Mouse (Mus musculus) liver, postnatal 0 days (tissue): ENCODE results near the gene Zmynd19. TPM values are rescaled to one million over a fixed set of nuclear protein-coding genes. Genes with fewer than 3 reads are reported as not detected.
A peak's percentile ranks its signal among the peaks of the same experiment; 100 is the strongest.
"Not testable (repeated sequence)": the region's sequence is repeated elsewhere in the genome, so short reads cannot be mapped to it uniquely, and the experiment has no call there.

ENCODE experiments used
- ATAC-seq: fragments of 200-750 bp; cut with Nextera tagmentation; 2 replicates; pipeline ENCODE4 v1.8.0; 2017; ENCODE audit warnings: mild to moderate bottlenecking, moderate library complexity
- DNase-seq: peaks from one replicate; pipeline ENCODE4 v3.0.0-alpha.2; 2016
- H3K27ac ChIP-seq: fragments of 300-500 bp; sonication (generic); 2 replicates; pipeline ENCODE4 v1.5.1; 2014; ENCODE audit warnings: antibody characterized with exemption, moderate library complexity, mild to moderate bottlenecking, low read depth
- H3K27me3 ChIP-seq: fragments of 300-500 bp; sonication (generic); 2 replicates; pipeline ENCODE4 v1.6.1; 2014; ENCODE audit warnings: low read length, control low read depth, mixed read lengths; ENCODE audit not compliant: insufficient read depth
- H3K36me3 ChIP-seq: fragments of 300-500 bp; sonication (generic); replicated peaks from 2 replicates; pipeline ENCODE4 v1.6.1; 2014; ENCODE audit warnings: mild to moderate bottlenecking, control low read depth, low read length, moderate library complexity, mixed read lengths; ENCODE audit not compliant: insufficient read depth
- H3K4me1 ChIP-seq: fragments of 300-500 bp; sonication (generic); 2 replicates; pipeline ENCODE4 v1.6.1; 2014; ENCODE audit warnings: antibody characterized with exemption, mild to moderate bottlenecking, control low read depth; ENCODE audit not compliant: insufficient read depth
- H3K4me2 ChIP-seq: fragments of 300-500 bp; sonication (generic); 2 replicates; pipeline ENCODE4 v1.6.1; 2014; ENCODE audit warnings: low read depth, mild to moderate bottlenecking, low read length, moderate library complexity, mixed read lengths
- H3K4me3 ChIP-seq: fragments of 300-500 bp; sonication (generic); 2 replicates; pipeline ENCODE4 v1.5.1; 2014; ENCODE audit warnings: low read depth, low read length
- H3K9ac ChIP-seq: fragments of 300-500 bp; sonication (generic); replicated peaks from 2 replicates; pipeline ENCODE4 v1.6.1; 2014; ENCODE audit warnings: mild to moderate bottlenecking, moderate library complexity
- H3K9me3 ChIP-seq: fragments of 300-500 bp; sonication (generic); 2 replicates; pipeline ENCODE4 v1.6.1; 2016; ENCODE audit warnings: mild to moderate bottlenecking, control low read depth, low read length, mixed read lengths
- CTCF ChIP-seq: sonication (generic); IDR thresholded peaks from 2 replicates; pipeline ENCODE4 v1.5.1; 2016; ENCODE audit warnings: antibody characterized with exemption, low read depth
- EP300 ChIP-seq: IDR thresholded peaks from 2 replicates; pipeline ENCODE4 v1.6.1; 2016; ENCODE audit warnings: antibody characterized with exemption, low read depth, mild to moderate bottlenecking
- WGBS: fragments of 180-500 bp; shearing (Covaris S2); extraction: QIAGEN DNeasy Blood & Tissue Kit; methylation state at CpG from one replicate; pipeline ENCODE4 v1.1.7; 2014; ENCODE audit not compliant: insufficient replicate concordance; 5-methylcytosine and 5-hydroxymethylcytosine counted together
- polyA plus RNA-seq: library from polyadenylated mRNA; unstranded; fragments of >200 nt; fragmentation: Nextera tagmentation; extraction: Ambion mirVana; gene quantifications from 2 replicates; pipeline ENCODE4 v1.2.1, GENCODE M21; 2015

Zmynd19 gene
- polyA plus RNA-seq, 1 experiment from 2014 or later: 6.5 TPM

DNA sequence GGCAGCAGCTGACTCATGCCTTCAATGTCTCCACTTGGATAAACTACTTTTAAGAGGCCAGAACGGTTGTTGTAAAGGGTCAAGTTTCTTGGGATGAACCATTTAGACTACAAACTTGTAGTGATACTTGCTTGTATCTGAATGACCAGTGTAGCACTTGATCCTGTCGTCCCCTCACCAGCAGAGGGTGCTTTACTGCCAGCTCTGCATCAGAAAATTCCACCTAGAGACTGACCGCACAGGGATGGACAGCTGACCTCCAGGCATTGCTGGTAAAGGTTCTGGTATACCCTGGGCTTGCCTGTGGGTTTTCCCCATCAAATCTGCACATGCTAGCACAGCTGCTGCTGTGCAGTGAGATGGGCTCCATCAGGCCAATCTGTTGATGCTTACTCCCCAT lies 11.3 kb downstream of the Zmynd19 start:
- peaks cover 9% of the 10 kb centered on the region for H3K4me1 ChIP-seq
- ATAC-seq (no peak), DNase-seq (peak; percentile 37)
- 48% methylated on average over 3 of the region's 3 CpGs for WGBS
- no peak overlapping the region for H3K4me2 ChIP-seq
- H3K36me3 ChIP-seq: peaks cover 22% of the 10 kb centered on the region
- no peak overlapping the region for H3K9ac ChIP-seq
- no peak overlapping the region for H3K4me3 ChIP-seq
- no peak overlapping the region for H3K27ac ChIP-seq
- TF ChIP-seq EP300 (no peak), CTCF (peak; percentile 68)
- H3K9me3 ChIP-seq: no peaks in the 10 kb centered on the region
- no peaks in the 10 kb centered on the region for H3K27me3 ChIP-seq

DNA sequence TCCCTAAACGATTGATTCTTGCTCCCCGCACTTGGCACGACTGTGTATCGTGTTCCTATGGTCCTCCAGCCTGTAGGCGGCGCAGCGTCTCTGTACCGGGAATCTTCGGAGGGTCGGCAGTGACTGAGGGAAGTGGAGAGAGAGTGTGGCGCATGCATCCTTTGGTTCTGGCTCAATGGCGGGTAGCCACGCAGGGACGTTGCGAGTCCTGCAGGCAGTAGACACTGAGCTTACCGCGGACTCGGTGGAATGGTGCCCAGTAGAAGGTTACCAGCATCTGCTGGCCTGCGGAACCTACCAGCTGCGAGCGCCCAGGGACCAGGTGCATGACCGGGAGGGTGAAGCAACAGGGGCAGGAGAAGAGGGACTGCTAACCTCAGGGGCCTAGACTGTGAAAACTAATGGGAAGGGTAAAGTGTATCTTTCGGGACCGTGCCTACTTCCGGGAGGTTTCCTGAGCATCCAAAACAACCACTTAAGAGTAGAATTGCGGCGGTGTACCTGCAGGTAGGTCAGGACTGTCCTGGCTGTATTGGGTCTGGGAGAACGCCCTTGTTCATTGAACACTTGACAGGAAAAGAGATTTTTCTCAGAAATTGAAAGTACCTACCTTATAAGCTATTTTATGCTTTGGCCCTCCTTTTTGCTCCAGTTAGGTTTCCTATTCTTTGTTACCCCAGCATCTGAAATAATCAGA lies 12.9 kb downstream of the Zmynd19 start, which contains the start of gene Dph7:
Gene Dph7 (plus strand): TSS at position 97 of the 697 bp plus-strand sequence.
- H3K4me3 ChIP-seq: peak within 1 kb of the TSS; percentile 67
- peak; percentile 90 for DNase-seq
- ATAC-seq: peak; percentile 92
- peaks cover 9% of the 10 kb centered on the region for H3K4me1 ChIP-seq
- no peak within 1 kb of the TSS for H3K27ac ChIP-seq
- peaks cover 23% of the 10 kb centered on the region for H3K36me3 ChIP-seq
- peak within 1 kb of the TSS; percentile 71 for H3K9ac ChIP-seq
- no peak for TF ChIP-seq EP300
- TF ChIP-seq CTCF: peak; percentile 98
- under 1% methylated on average over 28 of the region's 28 CpGs for WGBS
- no peaks in the 10 kb centered on the region for H3K9me3 ChIP-seq
- peak within 1 kb of the TSS; percentile 70 for H3K4me2 ChIP-seq
- H3K27me3 ChIP-seq: no peaks in the 10 kb centered on the region

DNA sequence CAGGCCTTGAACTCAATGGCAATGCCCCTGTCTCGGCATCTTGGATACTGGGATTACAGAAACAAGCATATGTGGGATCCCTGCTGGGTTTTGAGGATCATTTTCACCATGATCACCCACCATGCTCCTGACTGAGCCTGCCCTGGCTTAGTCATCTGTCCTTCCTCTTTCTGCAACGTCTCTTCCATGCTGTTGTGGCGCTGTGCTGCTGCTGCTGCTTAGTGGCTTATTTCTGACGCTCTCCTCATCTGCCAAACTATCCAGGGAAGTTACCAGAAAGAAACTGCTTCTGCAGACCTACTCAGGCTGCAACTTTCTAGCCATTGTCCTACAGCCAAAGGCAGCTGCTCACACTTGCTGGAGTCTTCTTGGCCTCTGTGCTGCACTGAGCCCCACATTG lies 20.8 kb downstream of the Zmynd19 start:
- H3K9ac ChIP-seq: no peak overlapping the region
- DNase-seq (no peak), ATAC-seq (no peak)
- TF ChIP-seq EP300 (no peak), CTCF (no peak)
- H3K36me3 ChIP-seq: peaks cover 46% of the 10 kb centered on the region
- no peak overlapping the region for H3K4me3 ChIP-seq
- H3K27me3 ChIP-seq: no peaks in the 10 kb centered on the region
- H3K4me2 ChIP-seq: no peak overlapping the region
- WGBS: 61% methylated on average over 4 of the region's 4 CpGs
- peaks cover 12% of the 10 kb centered on the region for H3K4me1 ChIP-seq
- no peak overlapping the region for H3K27ac ChIP-seq
- no peaks in the 10 kb centered on the region for H3K9me3 ChIP-seq

DNA sequence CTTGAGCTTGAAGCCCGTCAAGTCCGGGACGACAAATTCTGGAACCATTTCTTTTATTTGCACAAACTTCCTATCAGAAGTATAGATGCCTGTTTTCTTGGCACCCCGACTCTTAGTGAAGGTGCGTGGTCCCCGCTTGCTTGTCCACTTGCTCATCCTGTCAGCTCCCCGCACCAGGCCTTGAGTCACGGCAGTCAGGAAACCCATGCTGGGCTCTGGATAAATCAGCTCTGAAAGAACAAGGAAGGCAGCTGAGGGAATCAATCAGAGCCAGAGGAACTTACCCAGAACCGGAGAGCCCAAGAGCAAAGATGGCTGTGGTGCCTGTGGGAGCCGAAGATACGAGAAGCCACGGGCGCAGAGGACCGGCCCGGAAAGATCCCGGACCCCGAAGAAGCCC lies 24.9 kb downstream of the Zmynd19 start:
- DNase-seq, H3K9me3 ChIP-seq, H3K27me3 ChIP-seq: not testable (repeated sequence)
- Histone ChIP-seq H3K36me3 (peaks cover 31% of the 10 kb centered on the region), H3K4me2 (peak overlapping the region; percentile 98), H3K9ac (peak overlapping the region; percentile 83), H3K27ac (peak overlapping the region; percentile 95), H3K4me3 (peak overlapping the region; percentile 77), H3K4me1 (peaks cover 29% of the 10 kb centered on the region)
- 0% methylated on average over 17 of the region's 17 CpGs for WGBS
- peak; percentile 4 for ATAC-seq

DNA sequence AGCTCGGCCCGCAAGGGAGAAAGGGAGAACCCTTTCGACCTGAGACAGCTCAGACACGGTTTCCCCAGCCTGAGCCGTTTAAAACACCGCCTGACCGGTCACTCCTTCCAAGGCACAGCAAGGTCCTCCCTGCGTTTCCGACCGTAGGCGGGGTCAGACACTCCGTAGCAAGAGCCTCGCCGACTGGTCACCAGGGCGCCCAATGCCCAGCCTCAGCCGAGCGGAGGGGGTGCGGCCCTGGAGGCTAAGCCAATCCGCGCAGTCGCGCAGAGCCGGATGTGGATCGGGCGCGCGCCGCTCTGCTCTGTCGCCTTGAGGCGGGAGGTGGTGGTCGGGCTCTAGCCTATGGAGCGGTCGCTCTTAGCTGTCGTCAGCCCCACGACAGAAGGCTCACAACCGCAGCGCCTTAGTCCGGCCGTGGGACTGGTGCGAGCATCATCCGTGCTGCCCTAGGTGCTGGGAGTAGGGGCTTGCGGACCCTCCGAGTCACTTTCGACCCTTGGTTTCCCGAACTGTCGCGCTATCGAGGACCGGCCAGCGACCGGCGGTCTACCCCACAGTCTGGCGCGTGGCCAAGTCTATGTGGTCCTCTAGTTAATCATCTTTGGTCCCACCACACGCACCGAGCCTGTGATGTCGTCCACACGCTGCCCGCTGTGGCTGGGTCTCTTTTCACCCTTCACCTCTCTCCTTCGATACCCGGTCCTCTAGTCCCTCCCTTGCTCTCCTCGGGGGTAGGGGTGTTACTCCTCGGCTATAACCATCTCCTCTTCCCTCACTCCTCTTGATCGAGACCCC lies 25.5 kb downstream of the Zmynd19 start, which contains the start of gene Mrpl41:
Gene Mrpl41 (minus strand): TSS at position 193 of the 798 bp plus-strand sequence.
- Histone ChIP-seq H3K27ac (peak within 1 kb of the TSS; percentile 98), H3K36me3 (peaks cover 27% of the 10 kb centered on the region), H3K4me3 (peak within 1 kb of the TSS; percentile 77), H3K4me2 (peak within 1 kb of the TSS; percentile 98), H3K9me3 (no peaks in the 10 kb centered on the region), H3K4me1 (peaks cover 29% of the 10 kb centered on the region), H3K9ac (peak within 1 kb of the TSS; percentile 83), H3K27me3 (no peaks in the 10 kb centered on the region)
- under 1% methylated on average over 57 of the region's 64 CpGs for WGBS
- TF ChIP-seq CTCF: peak; percentile 14; the same call in 1 of the 2 replicates
- no peak for TF ChIP-seq EP300
- ATAC-seq (peak; percentile 93), DNase-seq (peak; percentile 98)

DNA sequence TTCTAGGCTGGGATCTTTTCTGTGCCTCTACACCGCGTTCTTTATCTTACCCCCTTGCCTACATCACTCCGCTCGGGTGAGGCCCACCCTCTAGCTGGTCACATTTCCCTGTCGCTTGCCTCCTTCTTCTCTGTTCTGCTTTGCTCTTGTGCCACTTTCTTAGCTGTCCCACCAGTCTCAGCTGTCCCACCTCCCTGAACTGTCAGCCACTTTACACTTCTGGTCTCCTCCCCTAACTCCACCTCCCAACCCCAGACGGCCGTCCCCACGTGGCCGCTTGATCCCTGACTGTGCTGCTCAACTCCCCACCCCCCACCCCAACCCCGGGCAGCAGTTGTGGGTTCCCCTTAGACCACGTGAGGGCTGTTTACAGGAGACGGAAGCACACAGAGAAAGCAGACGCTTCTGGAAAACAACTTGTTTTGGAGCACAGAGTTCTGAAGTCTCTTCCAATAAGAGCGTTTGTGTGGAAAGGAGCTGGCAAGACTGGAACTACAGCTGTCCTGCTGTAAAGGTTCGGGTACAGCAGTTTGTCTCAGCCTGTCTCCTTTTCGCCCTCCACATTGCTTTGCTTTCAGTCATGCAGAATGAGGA lies 26.2 kb downstream of the Zmynd19 start, which contains the start of gene Pnpla7:
Gene Pnpla7 (plus strand): TSS at position 330 of the 594 bp plus-strand sequence.
- H3K4me3 ChIP-seq: peak within 1 kb of the TSS; percentile 77
- WGBS: 2% methylated on average over 16 of the region's 16 CpGs
- H3K9me3 ChIP-seq: no peaks in the 10 kb centered on the region
- H3K4me1 ChIP-seq: peaks cover 29% of the 10 kb centered on the region
- peak within 1 kb of the TSS; percentile 98 for H3K27ac ChIP-seq
- no peaks in the 10 kb centered on the region for H3K27me3 ChIP-seq
- ATAC-seq (peak; percentile 72), DNase-seq (peak; percentile 91)
- H3K4me2 ChIP-seq: peak within 1 kb of the TSS; percentile 98
- H3K9ac ChIP-seq: peak within 1 kb of the TSS; percentile 83
- TF ChIP-seq CTCF (no peak), EP300 (no peak)
- peaks cover 30% of the 10 kb centered on the region for H3K36me3 ChIP-seq
